ENCODE assay signal across 21 mouse cellular contexts in genomic region chr7:134237356-134237755, GRCm38 (mm10). TPM values are rescaled to one million over a fixed set of nuclear protein-coding genes. Genes with fewer than 3 reads are reported as not detected.
"Had no signal": no experiment of that assay in that cellular context is flagged by ENCODE, and none has a peak within 500 bp of the region (broad histone marks: within the 10 kb centered on the region; RNA-seq: fewer than 3 reads in every experiment).

No protein-coding gene starts in this region.

- H3K27ac ChIP-seq: lung, embryonic 15.5 days; macrophage; midbrain, embryonic 13.5 days; midbrain, embryonic 15.5 days; neural tube, embryonic 13.5 days; neural tube, embryonic 15.5 days had no signal

- H3K4me2 ChIP-seq: lung, embryonic 15.5 days; midbrain, embryonic 11.5 days; midbrain, embryonic 13.5 days; midbrain, embryonic 15.5 days; neural tube, embryonic 13.5 days; neural tube, embryonic 15.5 days had no signal

- ATAC-seq: lung, postnatal 0 days; midbrain, embryonic 13.5 days; midbrain, embryonic 15.5 days had no signal

- H3K4me1 ChIP-seq: megakaryocyte, embryonic 14.5 days; midbrain, embryonic 13.5 days; midbrain, embryonic 15.5 days; neural tube, embryonic 13.5 days; neural tube, embryonic 15.5 days had no signal

- H3K4me3 ChIP-seq: lung, embryonic 15.5 days; megakaryocyte, embryonic 14.5 days; midbrain, embryonic 13.5 days; midbrain, embryonic 15.5 days; myocyte; neural tube, embryonic 13.5 days; neural tube, embryonic 15.5 days had no signal

- H3K36me3 ChIP-seq: lung, embryonic 15.5 days; midbrain, embryonic 13.5 days; midbrain, embryonic 15.5 days; neural tube, embryonic 13.5 days; neural tube, embryonic 15.5 days had no signal

- DNase-seq: lung, adult 2 months; lung, postnatal 14 days; lung, postnatal 36 days; retina, postnatal 1 day; right cerebral cortex, adult 18-20 months; right cerebral cortex, postnatal 25 days; right cerebral cortex, postnatal 4 days; spleen, adult 18-20 months; thymus, adult 18-20 months; thymus, postnatal 14 days; thymus, postnatal 36 days had no signal

- H3K9ac ChIP-seq: lung, embryonic 15.5 days; midbrain, embryonic 13.5 days; midbrain, embryonic 15.5 days; neural tube, embryonic 13.5 days; neural tube, embryonic 15.5 days had no signal

- H3K9me3 ChIP-seq: lung, embryonic 15.5 days; midbrain, embryonic 13.5 days; midbrain, embryonic 15.5 days; neural tube, embryonic 13.5 days; neural tube, embryonic 15.5 days had no signal

- H3K27me3 ChIP-seq: lung, embryonic 15.5 days; megakaryocyte, embryonic 14.5 days; midbrain, embryonic 13.5 days; midbrain, embryonic 15.5 days; neural tube, embryonic 13.5 days; neural tube, embryonic 15.5 days had no signal

RNA-seq across cellular contexts. Expression of gene Adam12, which starts 5.4 kb away (rescaled TPM):
- polyA plus RNA-seq: macrophage had no signal
